Mouse (Mus musculus) forebrain, embryonic 12.5 days (tissue): ENCODE data around the gene Mus81. TPM values are rescaled to one million over a fixed set of nuclear protein-coding genes. Genes with fewer than 3 reads are reported as not detected.

Experiments used
- ATAC-seq: fragments of 200-750 bp; cut with Nextera tagmentation; 2 replicates; pipeline ENCODE4 v1.8.0; 2017; ENCODE audit warnings: moderate TSS enrichment; ENCODE audit not compliant: low FRiP score
- H3K27ac ChIP-seq: fragments of 300-500 bp; sonication (generic); 2 replicates; pipeline ENCODE4 v1.5.1; 2016; ENCODE audit warnings: mild to moderate bottlenecking
- H3K27me3 ChIP-seq: fragments of 300-500 bp; sonication (generic); 2 replicates; pipeline ENCODE4 v1.6.1; 2016; ENCODE audit warnings: mild to moderate bottlenecking
- H3K36me3 ChIP-seq: fragments of 300-500 bp; sonication (generic); replicated peaks from 2 replicates; pipeline ENCODE4 v1.6.1; 2016; ENCODE audit warnings: mild to moderate bottlenecking
- H3K4me1 ChIP-seq: fragments of 300-500 bp; sonication (generic); 2 replicates; pipeline ENCODE4 v1.6.1; 2016
- H3K4me2 ChIP-seq: fragments of 300-500 bp; sonication (generic); 2 replicates; pipeline ENCODE4 v1.6.1; 2016; ENCODE audit warnings: mild to moderate bottlenecking, moderate library complexity
- H3K4me3 ChIP-seq: fragments of 300-500 bp; sonication (generic); replicated peaks from 2 replicates; pipeline ENCODE4 v1.5.1; 2016; ENCODE audit warnings: mild to moderate bottlenecking
- H3K9ac ChIP-seq: fragments of 300-500 bp; sonication (generic); 2 replicates; pipeline ENCODE4 v1.6.1; 2016; ENCODE audit warnings: mild to moderate bottlenecking
- H3K9me3 ChIP-seq: fragments of 300-500 bp; sonication (generic); 2 replicates; pipeline ENCODE4 v1.6.1; 2016
- WGBS: fragments of 180-500 bp; shearing (Covaris S2); methylation state at CpG from one replicate; pipeline ENCODE4 v1.1.7; 2016; 5-methylcytosine and 5-hydroxymethylcytosine counted together
- polyA plus RNA-seq: library from polyadenylated mRNA; unstranded; fragments of >200 nt; fragmentation: Nextera tagmentation; extraction: Ambion mirVana; gene quantifications from 2 replicates; pipeline ENCODE4 v1.2.1, GENCODE M21; 2016

The Mus81 gene
- polyA plus RNA-seq, 1 experiment from 2014 or later: 40.6 TPM

- no peaks in the 10 kb centered on the region for H3K9me3 ChIP-seq
- H3K27ac ChIP-seq: peak within 1 kb of the TSS; percentile 71
- H3K9ac ChIP-seq: peak within 1 kb of the TSS; percentile 79
- peaks cover 55% of the 10 kb centered on the region for H3K4me1 ChIP-seq
- under 1% methylated on average over 32 of the region's 32 CpGs for WGBS
- peaks cover 25% of the 10 kb centered on the region for H3K36me3 ChIP-seq
- peak within 1 kb of the TSS; percentile 75 for H3K4me3 ChIP-seq
- peak; percentile 60 for ATAC-seq
- H3K4me2 ChIP-seq: peak within 1 kb of the TSS; percentile 90
- peaks cover 15% of the 10 kb centered on the region for H3K27me3 ChIP-seq
These were observed 27.7 kb downstream of the Mus81 start, which contains the start of gene Fibp for GRCm38 (mm10) chr19:5460465-5460911. Gene Fibp, plus strand, starts transcription at chr19:5460615.

- ATAC-seq: no peak
- Histone ChIP-seq H3K4me3 (peak overlapping the region; percentile 75), H3K4me2 (peak overlapping the region; percentile 90), H3K27me3 (peaks cover 18% of the 10 kb centered on the region), H3K4me1 (peaks cover 61% of the 10 kb centered on the region), H3K9ac (peak overlapping the region; percentile 79), H3K9me3 (no peaks in the 10 kb centered on the region), H3K36me3 (peaks cover 20% of the 10 kb centered on the region), H3K27ac (no peak overlapping the region)
- WGBS: 32% methylated on average over 3 of the region's 3 CpGs
These were observed 28.3 kb downstream of the Mus81 start for GRCm38 (mm10) chr19:5459896-5460295.

GRCm38 (mm10) chr19:5459019-5459418, 29.2 kb downstream of the Mus81 start:
- Histone ChIP-seq H3K4me1 (peaks cover 54% of the 10 kb centered on the region), H3K4me3 (no peak overlapping the region), H3K9me3 (no peaks in the 10 kb centered on the region), H3K36me3 (peaks cover 24% of the 10 kb centered on the region), H3K4me2 (no peak overlapping the region), H3K27ac (no peak overlapping the region), H3K27me3 (peaks cover 18% of the 10 kb centered on the region), H3K9ac (no peak overlapping the region)
- WGBS: 67% methylated on average over 7 of the region's 7 CpGs
- ATAC-seq: no peak

- peaks cover 18% of the 10 kb centered on the region for H3K27me3 ChIP-seq
- 16% methylated on average over 14 of the region's 14 CpGs for whole genome bisulfite sequencing
These were observed 30.3 kb downstream of the Mus81 start, which contains the start of gene Ccdc85b for GRCm38 (mm10) chr19:5457746-5458442. Gene Ccdc85b, minus strand, starts transcription at chr19:5457894.

GRCm38 (mm10) chr19:5456922-5457745, 31.1 kb downstream of the Mus81 start:
- Histone ChIP-seq H3K36me3 (peaks cover 14% of the 10 kb centered on the region), H3K9ac (peak overlapping the region; percentile 86), H3K27ac (peak overlapping the region; percentile 94), H3K9me3 (no peaks in the 10 kb centered on the region), H3K4me3 (peak overlapping the region; percentile 77), H3K4me1 (peaks cover 48% of the 10 kb centered on the region), H3K27me3 (peaks cover 18% of the 10 kb centered on the region), H3K4me2 (peak overlapping the region; percentile 100)
- WGBS: under 1% methylated on average over 70 of the region's 70 CpGs
- ATAC-seq: peak; percentile 94

More at GRCm38 (mm10) chr19:5457746-5458442, 30.3 kb downstream of the Mus81 start, which contains the start of gene Ccdc85b:
- no peak for ATAC-seq
- Histone ChIP-seq H3K9me3 (no peaks in the 10 kb centered on the region), H3K27ac (peak within 1 kb of the TSS; percentile 94), H3K4me1 (peaks cover 48% of the 10 kb centered on the region), H3K4me3 (peak within 1 kb of the TSS; percentile 77), H3K4me2 (peak within 1 kb of the TSS; percentile 100), H3K9ac (peak within 1 kb of the TSS; percentile 86), H3K36me3 (peaks cover 21% of the 10 kb centered on the region)

- Histone ChIP-seq H3K9me3 (no peaks in the 10 kb centered on the region), H3K4me2 (peak overlapping the region; percentile 100), H3K4me3 (peak overlapping the region; percentile 77), H3K9ac (peak overlapping the region; percentile 86), H3K4me1 (peaks cover 41% of the 10 kb centered on the region), H3K27ac (peak overlapping the region; percentile 94), H3K36me3 (peaks cover 11% of the 10 kb centered on the region; the same call in 1 of the 2 replicates), H3K27me3 (peaks cover 24% of the 10 kb centered on the region)
- ATAC-seq: peak; percentile 43; the same call in 1 of the 2 replicates
- WGBS: 5% methylated on average over 26 of the region's 26 CpGs
These were observed 31.8 kb downstream of the Mus81 start for GRCm38 (mm10) chr19:5456241-5456921.

- no peak for ATAC-seq
- peaks cover 11% of the 10 kb centered on the region; the same call in 1 of the 2 replicates for H3K36me3 ChIP-seq
- no peak overlapping the region for H3K27ac ChIP-seq
- peak overlapping the region; percentile 77 for H3K4me3 ChIP-seq
- 66% methylated on average over 8 of the region's 8 CpGs for WGBS
- H3K4me1 ChIP-seq: peaks cover 34% of the 10 kb centered on the region
- no peak overlapping the region; the same call in 1 of the 2 replicates for H3K9ac ChIP-seq
- H3K4me2 ChIP-seq: peak overlapping the region; percentile 100
- H3K27me3 ChIP-seq: peaks cover 32% of the 10 kb centered on the region
- H3K9me3 ChIP-seq: no peaks in the 10 kb centered on the region
These were observed 32.6 kb downstream of the Mus81 start for GRCm38 (mm10) chr19:5455568-5455967.

- Histone ChIP-seq H3K4me2 (peak overlapping the region; percentile 100; the same call in 1 of the 2 replicates), H3K9ac (no peak overlapping the region), H3K4me1 (peaks cover 34% of the 10 kb centered on the region), H3K9me3 (no peaks in the 10 kb centered on the region), H3K27me3 (peaks cover 38% of the 10 kb centered on the region), H3K4me3 (no peak overlapping the region), H3K36me3 (peaks cover 11% of the 10 kb centered on the region; the same call in 1 of the 2 replicates), H3K27ac (no peak overlapping the region)
- no peak for ATAC-seq
- 86% methylated on average over 12 of the region's 12 CpGs for WGBS
These were observed 33.2 kb downstream of the Mus81 start for GRCm38 (mm10) chr19:5455037-5455436.

- no peak overlapping the region for H3K4me2 ChIP-seq
- 89% methylated on average over 6 of the region's 6 CpGs for WGBS
- no peak overlapping the region for H3K9ac ChIP-seq
- ATAC-seq: no peak
- H3K27ac ChIP-seq: no peak overlapping the region
- peaks cover 39% of the 10 kb centered on the region for H3K4me1 ChIP-seq
- peaks cover 56% of the 10 kb centered on the region for H3K27me3 ChIP-seq
- H3K36me3 ChIP-seq: peaks cover 11% of the 10 kb centered on the region; the same call in 1 of the 2 replicates
- H3K9me3 ChIP-seq: no peaks in the 10 kb centered on the region
- H3K4me3 ChIP-seq: no peak overlapping the region
These were observed 36.4 kb downstream of the Mus81 start for GRCm38 (mm10) chr19:5451766-5452165.

- Histone ChIP-seq H3K27ac (no peak overlapping the region), H3K4me2 (no peak overlapping the region), H3K4me3 (no peak overlapping the region), H3K27me3 (peaks cover 72% of the 10 kb centered on the region), H3K36me3 (peaks cover 8% of the 10 kb centered on the region; the same call in 1 of the 2 replicates), H3K9me3 (no peaks in the 10 kb centered on the region), H3K9ac (no peak overlapping the region), H3K4me1 (peaks cover 18% of the 10 kb centered on the region)
- no peak for ATAC-seq
- 91% methylated on average over 3 of the region's 3 CpGs for WGBS
These were observed 38.5 kb downstream of the Mus81 start for GRCm38 (mm10) chr19:5449673-5450072.

- peaks cover 18% of the 10 kb centered on the region for H3K4me1 ChIP-seq
- 7% methylated on average over 36 of the region's 36 CpGs for WGBS
- no peaks in the 10 kb centered on the region for H3K9me3 ChIP-seq
- H3K4me2 ChIP-seq: peak overlapping the region; percentile 86
- no peak overlapping the region for H3K27ac ChIP-seq
- H3K4me3 ChIP-seq: peak overlapping the region; percentile 51
- H3K27me3 ChIP-seq: peaks cover 78% of the 10 kb centered on the region
- H3K9ac ChIP-seq: 0 out of 2 replicates have a peak overlapping the region, but pooled peaks have one; percentile 63
- H3K36me3 ChIP-seq: no peaks in the 10 kb centered on the region
- ATAC-seq: no peak
These were observed 39.6 kb downstream of the Mus81 start for GRCm38 (mm10) chr19:5448354-5449150.
